Mouse (Mus musculus): ENCODE results near the gene Gale. TPM values are rescaled to one million over a fixed set of nuclear protein-coding genes. Genes with fewer than 3 reads are reported as not detected.

Gale gene
- polyA plus RNA-seq, 1 experiment from 2014 or later = 50.1 TPM

GRCm38 (mm10) chr4:135986301-135986942 lies 22.9 kb downstream of the Gale start:
- H3K27ac ChIP-seq (ENCODE audit: low read depth, low read length) = peak overlapping the region; percentile 62
- H3K4me3 ChIP-seq (ENCODE audit: low read length) = peak overlapping the region; percentile 95
- H3K27me3 ChIP-seq (replicated peaks; ENCODE audit: control insufficient read depth, insufficient read depth, low read length) = no peaks in the 10 kb centered on the region
- WGBS = 4% methylated on average over 23 of the region's 23 CpGs
- H3K4me2 ChIP-seq (ENCODE audit: low read length) = peak overlapping the region; percentile 94
- ATAC-seq = 0 out of 2 replicates have a peak, but pooled peaks have one; percentile 12
- H3K36me3 ChIP-seq (ENCODE audit: control insufficient read depth, insufficient read depth, low read length) = peaks cover 13% of the 10 kb centered on the region
- H3K9me3 ChIP-seq (ENCODE audit: control insufficient read depth, low read length) = no peaks in the 10 kb centered on the region
- H3K4me1 ChIP-seq (ENCODE audit: control insufficient read depth, insufficient read depth, low read depth, low read length) = peaks cover 12% of the 10 kb centered on the region
- H3K9ac ChIP-seq (ENCODE audit: low read depth, low read length) = peak overlapping the region; percentile 97

DNA sequence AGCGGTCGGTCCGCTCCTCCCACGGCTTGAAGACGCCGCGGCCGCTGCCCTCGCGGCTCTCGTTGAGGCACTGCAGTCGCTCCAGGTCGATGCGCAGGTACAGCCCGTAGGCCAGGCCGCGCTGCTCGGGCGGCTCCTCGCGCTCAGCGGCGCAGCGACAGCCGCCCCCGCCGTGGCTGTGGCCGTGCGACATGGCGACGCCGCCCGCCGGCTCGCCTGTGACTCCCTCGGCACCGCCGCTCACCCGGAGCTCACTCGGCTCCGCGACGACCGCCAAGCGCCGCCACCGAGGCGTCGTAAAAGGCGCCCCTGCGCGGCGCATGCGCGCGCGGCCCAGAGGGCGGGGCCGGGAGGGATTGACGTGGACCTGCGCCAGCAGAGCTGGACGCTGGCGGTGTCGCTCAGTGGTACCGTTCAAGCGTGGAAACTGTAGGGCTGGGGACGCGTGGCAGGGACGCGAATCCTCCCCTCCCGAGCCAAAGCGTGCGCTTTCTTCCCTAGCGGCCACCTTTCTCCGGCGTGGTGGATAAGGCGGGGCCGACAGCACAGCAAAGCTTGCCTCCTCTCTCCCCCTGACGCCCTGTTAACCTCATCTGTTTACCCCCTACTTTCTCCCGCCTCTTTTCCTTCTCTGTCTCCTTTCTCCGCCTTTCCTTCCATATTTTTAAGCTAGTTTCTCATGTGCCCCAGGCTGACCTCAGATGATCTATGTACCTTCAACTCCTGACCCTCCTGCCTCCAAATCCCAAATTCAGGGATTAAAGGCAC lies 23.6 kb downstream of the Gale start, which contains the start of gene Pithd1:
Gene Pithd1 (minus strand): TSS at position 322 of the 768 bp plus-strand sequence.
- peak within 1 kb of the TSS; percentile 92 for H3K27ac ChIP-seq (ENCODE audit: low read depth, low read length)
- peaks cover 13% of the 10 kb centered on the region for H3K36me3 ChIP-seq (ENCODE audit: control insufficient read depth, insufficient read depth, low read length)
- no peaks in the 10 kb centered on the region for H3K9me3 ChIP-seq (ENCODE audit: control insufficient read depth, low read length)
- ATAC-seq = peak; percentile 93
- H3K4me1 ChIP-seq (ENCODE audit: control insufficient read depth, insufficient read depth, low read depth, low read length) = peaks cover 12% of the 10 kb centered on the region
- WGBS = under 1% methylated on average over 79 of the region's 81 CpGs
- peak within 1 kb of the TSS; percentile 97 for H3K9ac ChIP-seq (ENCODE audit: low read depth, low read length)
- H3K4me3 ChIP-seq (ENCODE audit: low read length) = peak within 1 kb of the TSS; percentile 95
- H3K27me3 ChIP-seq (replicated peaks; ENCODE audit: control insufficient read depth, insufficient read depth, low read length) = no peaks in the 10 kb centered on the region
- H3K4me2 ChIP-seq (ENCODE audit: low read length) = peak within 1 kb of the TSS; percentile 94

- Histone ChIP-seq H3K9ac (ENCODE audit: low read depth, low read length) (peak overlapping the region; percentile 97), H3K4me2 (ENCODE audit: low read length) (peak overlapping the region; percentile 94), H3K27ac (ENCODE audit: low read depth, low read length) (peak overlapping the region; percentile 92), H3K27me3 (replicated peaks; ENCODE audit: control insufficient read depth, insufficient read depth, low read length) (no peaks in the 10 kb centered on the region), H3K9me3 (ENCODE audit: control insufficient read depth, low read length) (no peaks in the 10 kb centered on the region), H3K4me1 (ENCODE audit: control insufficient read depth, insufficient read depth, low read depth, low read length) (peaks cover 12% of the 10 kb centered on the region), H3K4me3 (ENCODE audit: low read length) (peak overlapping the region; percentile 95), H3K36me3 (ENCODE audit: control insufficient read depth, insufficient read depth, low read length) (peaks cover 13% of the 10 kb centered on the region)
- no peak for ATAC-seq
- 62% methylated on average over 9 of the region's 9 CpGs for WGBS
Observed at GRCm38 (mm10) chr4:135987714-135988113, 24.2 kb downstream of the Gale start.

- Histone ChIP-seq H3K9ac (ENCODE audit: low read depth, low read length) (no peak overlapping the region), H3K27me3 (replicated peaks; ENCODE audit: control insufficient read depth, insufficient read depth, low read length) (no peaks in the 10 kb centered on the region), H3K27ac (ENCODE audit: low read depth, low read length) (no peak overlapping the region), H3K4me1 (ENCODE audit: control insufficient read depth, insufficient read depth, low read depth, low read length) (no peaks in the 10 kb centered on the region), H3K9me3 (ENCODE audit: control insufficient read depth, low read length) (peaks cover 3% of the 10 kb centered on the region), H3K4me2 (ENCODE audit: low read length) (no peak overlapping the region), H3K4me3 (ENCODE audit: low read length) (no peak overlapping the region), H3K36me3 (ENCODE audit: control insufficient read depth, insufficient read depth, low read length) (no peaks in the 10 kb centered on the region)
- 96% methylated on average over 6 of the region's 6 CpGs for WGBS
- no peak for ATAC-seq
Observed at GRCm38 (mm10) chr4:135993941-135994340, 30.4 kb downstream of the Gale start.

GRCm38 (mm10) chr4:135995118-135995517 lies 31.6 kb downstream of the Gale start:
- Histone ChIP-seq H3K27ac (ENCODE audit: low read depth, low read length) (no peak overlapping the region), H3K9me3 (ENCODE audit: control insufficient read depth, low read length) (peaks cover 3% of the 10 kb centered on the region), H3K4me2 (ENCODE audit: low read length) (no peak overlapping the region), H3K36me3 (ENCODE audit: control insufficient read depth, insufficient read depth, low read length) (no peaks in the 10 kb centered on the region), H3K4me1 (ENCODE audit: control insufficient read depth, insufficient read depth, low read depth, low read length) (no peaks in the 10 kb centered on the region), H3K9ac (ENCODE audit: low read depth, low read length) (no peak overlapping the region), H3K27me3 (replicated peaks; ENCODE audit: control insufficient read depth, insufficient read depth, low read length) (no peaks in the 10 kb centered on the region), H3K4me3 (ENCODE audit: low read length) (no peak overlapping the region)
- ATAC-seq = no peak
- WGBS = 89% methylated on average over 4 of the region's 4 CpGs

GRCm38 (mm10) chr4:136004107-136004675 lies 40.7 kb downstream of the Gale start:
- H3K36me3 ChIP-seq (ENCODE audit: control insufficient read depth, insufficient read depth, low read length) = peaks cover 54% of the 10 kb centered on the region
- no peaks in the 10 kb centered on the region for H3K9me3 ChIP-seq (ENCODE audit: control insufficient read depth, low read length)
- no peak for ATAC-seq
- H3K9ac ChIP-seq (ENCODE audit: low read depth, low read length) = no peak overlapping the region
- H3K4me3 ChIP-seq (ENCODE audit: low read length) = no peak overlapping the region
- H3K4me2 ChIP-seq (ENCODE audit: low read length) = no peak overlapping the region
- H3K27ac ChIP-seq (ENCODE audit: low read depth, low read length) = no peak overlapping the region
- no peaks in the 10 kb centered on the region for H3K4me1 ChIP-seq (ENCODE audit: control insufficient read depth, insufficient read depth, low read depth, low read length)
- 90% methylated on average over 5 of the region's 5 CpGs for WGBS
- H3K27me3 ChIP-seq (replicated peaks; ENCODE audit: control insufficient read depth, insufficient read depth, low read length) = no peaks in the 10 kb centered on the region

GRCm38 (mm10) chr4:136004921-136005320 lies 41.4 kb downstream of the Gale start:
- H3K4me3 ChIP-seq (ENCODE audit: low read length) = no peak overlapping the region
- no peaks in the 10 kb centered on the region for H3K27me3 ChIP-seq (replicated peaks; ENCODE audit: control insufficient read depth, insufficient read depth, low read length)
- 85% methylated on average over 2 of the region's 2 CpGs for WGBS
- H3K4me1 ChIP-seq (ENCODE audit: control insufficient read depth, insufficient read depth, low read depth, low read length) = no peaks in the 10 kb centered on the region
- peaks cover 57% of the 10 kb centered on the region for H3K36me3 ChIP-seq (ENCODE audit: control insufficient read depth, insufficient read depth, low read length)
- ATAC-seq = no peak
- H3K9me3 ChIP-seq (ENCODE audit: control insufficient read depth, low read length) = no peaks in the 10 kb centered on the region
- no peak overlapping the region for H3K27ac ChIP-seq (ENCODE audit: low read depth, low read length)
- H3K9ac ChIP-seq (ENCODE audit: low read depth, low read length) = no peak overlapping the region
- no peak overlapping the region for H3K4me2 ChIP-seq (ENCODE audit: low read length)

DNA sequence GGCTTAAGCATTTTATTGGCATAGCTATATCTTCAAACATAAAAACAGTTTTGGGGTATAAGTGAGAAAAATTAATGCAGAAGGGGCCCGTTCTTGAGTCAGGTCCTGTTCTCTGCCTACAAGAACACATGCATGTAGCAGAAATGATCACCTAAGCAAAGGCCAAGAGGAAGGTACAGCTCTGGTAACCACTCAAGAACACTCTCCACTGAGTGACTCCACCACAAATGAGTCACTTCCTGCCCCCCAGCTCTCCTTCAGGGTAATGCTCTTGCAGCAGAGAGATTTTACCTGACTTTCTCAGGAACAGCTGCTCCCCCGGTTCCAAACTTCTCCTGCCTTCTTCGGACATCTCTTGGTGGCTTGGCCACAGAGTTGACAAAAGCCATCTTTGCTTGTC lies 43.3 kb downstream of the Gale start:
- H3K36me3 ChIP-seq (ENCODE audit: control insufficient read depth, insufficient read depth, low read length) = peaks cover 61% of the 10 kb centered on the region
- no peaks in the 10 kb centered on the region for H3K27me3 ChIP-seq (replicated peaks; ENCODE audit: control insufficient read depth, insufficient read depth, low read length)
- no peak for ATAC-seq
- no peaks in the 10 kb centered on the region for H3K9me3 ChIP-seq (ENCODE audit: control insufficient read depth, low read length)
- no peak overlapping the region for H3K27ac ChIP-seq (ENCODE audit: low read depth, low read length)
- H3K9ac ChIP-seq (ENCODE audit: low read depth, low read length) = no peak overlapping the region
- H3K4me3 ChIP-seq (ENCODE audit: low read length) = no peak overlapping the region
- no peaks in the 10 kb centered on the region for H3K4me1 ChIP-seq (ENCODE audit: control insufficient read depth, insufficient read depth, low read depth, low read length)
- no peak overlapping the region for H3K4me2 ChIP-seq (ENCODE audit: low read length)
- 99% methylated on average over 3 of the region's 3 CpGs for WGBS

DNA sequence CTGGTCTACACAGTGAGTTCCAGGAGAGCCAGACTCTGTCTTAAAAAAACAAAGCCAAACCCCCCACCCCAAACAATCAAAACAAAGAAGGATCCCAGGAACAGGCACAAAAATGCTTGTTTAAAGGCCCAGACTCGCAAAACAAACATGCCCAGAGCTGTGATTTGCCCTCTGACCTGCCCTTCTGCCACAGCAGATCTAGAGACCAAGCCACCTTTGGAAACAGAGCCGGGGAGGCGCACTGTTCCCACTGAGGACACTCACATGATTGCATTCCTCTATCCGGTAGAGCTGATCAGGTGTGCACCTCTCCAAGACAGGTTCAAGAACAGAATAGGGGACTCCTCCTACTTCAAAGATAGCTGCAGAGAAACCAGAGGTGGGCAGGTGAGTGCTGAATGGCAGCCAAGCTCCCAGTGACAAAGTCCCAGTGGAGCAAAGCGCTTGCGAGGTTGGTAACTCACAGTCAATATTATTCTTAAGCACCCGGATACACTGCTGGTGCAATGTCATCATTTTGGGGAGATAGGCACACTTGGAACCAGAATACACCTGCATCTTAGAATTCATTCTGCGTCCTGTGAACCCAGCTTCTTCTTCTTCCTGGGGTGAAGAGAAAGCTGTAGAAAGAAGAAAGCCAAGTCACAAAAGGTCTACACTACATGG lies 45.4 kb downstream of the Gale start:
- H3K9ac ChIP-seq (ENCODE audit: low read depth, low read length) = no peak overlapping the region
- ATAC-seq = no peak
- H3K27ac ChIP-seq (ENCODE audit: low read depth, low read length) = no peak overlapping the region
- H3K27me3 ChIP-seq (replicated peaks; ENCODE audit: control insufficient read depth, insufficient read depth, low read length) = no peaks in the 10 kb centered on the region
- peaks cover 58% of the 10 kb centered on the region for H3K36me3 ChIP-seq (ENCODE audit: control insufficient read depth, insufficient read depth, low read length)
- no peaks in the 10 kb centered on the region for H3K9me3 ChIP-seq (ENCODE audit: control insufficient read depth, low read length)
- no peak overlapping the region for H3K4me2 ChIP-seq (ENCODE audit: low read length)
- no peaks in the 10 kb centered on the region for H3K4me1 ChIP-seq (ENCODE audit: control insufficient read depth, insufficient read depth, low read depth, low read length)
- WGBS = 95% methylated on average over 8 of the region's 8 CpGs
- no peak overlapping the region for H3K4me3 ChIP-seq (ENCODE audit: low read length)

All from hindbrain, embryonic 16.5 days (tissue).